Mouse (Mus musculus): ENCODE measurements around the gene Rhcg.

GRCm38 (mm10) chr7:79626170-79626569, 8.7 kb upstream of the Rhcg start:
- TF ChIP-seq TAL1 (IDR thresholded peaks at IDR 0.05; ENCODE audit: low read length) (no peak), GATA1 (IDR thresholded peaks at IDR 0.05; ENCODE audit: low read length) (no peak)

Data from erythroblast, embryonic 14.5 days (primary cell).